Comparison of ENCODE assay signal across 8 mouse cellular contexts in the genomic region with DNA sequence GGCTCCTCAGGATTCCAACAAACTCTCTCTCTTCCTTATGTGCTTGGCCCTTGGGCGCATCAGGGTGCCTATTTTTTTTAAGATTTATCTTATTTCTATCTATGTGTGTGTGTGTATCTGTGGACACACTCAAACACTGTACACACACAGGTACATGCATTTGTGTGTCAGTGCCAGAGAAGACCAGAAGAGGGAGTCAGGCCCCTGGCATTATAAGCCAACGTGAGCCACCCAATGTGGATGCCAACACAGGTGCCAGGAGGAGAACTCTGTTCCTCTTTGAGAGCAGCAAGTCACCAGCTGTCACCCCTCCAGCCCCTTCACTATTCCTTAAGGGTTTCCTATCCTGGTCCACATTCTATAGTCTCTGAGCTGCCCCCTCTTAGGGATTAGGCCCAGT. TPM values are rescaled to one million over a fixed set of nuclear protein-coding genes. Genes with fewer than 3 reads are reported as not detected.
DNase-seq lines count a peak whose midpoint lies in the region; ATAC-seq and TF ChIP-seq lines count a peak whose summit lies in the region.

No protein-coding gene starts in this region.

- peak; percentile 63 for DNase-seq in kidney, adult 9 months
- DNase-seq in T-cell, adult 2 months (ENCODE audit: low spot score), result peak; percentile 54
- peak; percentile 39 for DNase-seq in liver, embryonic 13.5 days
- DNase-seq in spleen, adult 2 months (ENCODE audit: low read depth in 1 of 2, low spot score in 2 of 2), result peak; percentile 59 to 64
- DNase-seq in Muller cell, postnatal 12 days (ENCODE audit: inconsistent ontology term), result no peak
- no peak for DNase-seq in hindbrain, embryonic 10.5 days (ENCODE audit: low spot score)
- no peak for DNase-seq in heart, adult 11 months

- peak; percentile 67; the same call in 1 of the 2 replicates for TF ChIP-seq CTCF in spleen, adult 2 months (IDR thresholded peaks at IDR 0.05; ENCODE audit: extremely low read depth, insufficient read depth, insufficient read length, insufficient replicate concordance)

- no peaks in the 10 kb centered on the region for H3K27me3 ChIP-seq in kidney, embryonic 16.5 days (ENCODE audit: insufficient read depth, low read length)
- H3K27me3 ChIP-seq in liver, embryonic 13.5 days, result peaks cover 5% of the 10 kb centered on the region; the same call in 1 of the 2 replicates
- peaks cover 1% of the 10 kb centered on the region; the same call in 1 of the 2 replicates for H3K27me3 ChIP-seq in spleen, adult 2 months (ENCODE audit: control insufficient read depth, insufficient read depth, low read length)
- H3K27me3 ChIP-seq in hindbrain, embryonic 10.5 days (ENCODE audit: insufficient read depth, poor library complexity, severe bottlenecking), result no peaks in the 10 kb centered on the region

- H3K4me1 ChIP-seq in kidney, embryonic 16.5 days (ENCODE audit: insufficient read depth, low read length), result 0 out of 2 replicates have a peak, but pooled peaks cover 7% of the 10 kb centered on the region
- peaks cover 30% of the 10 kb centered on the region for H3K4me1 ChIP-seq in liver, embryonic 13.5 days (replicated peaks)
- no peaks in the 10 kb centered on the region for H3K4me1 ChIP-seq in spleen, adult 2 months (ENCODE audit: control insufficient read depth, insufficient read depth, insufficient read length)
- peaks cover 21% of the 10 kb centered on the region for H3K4me1 ChIP-seq in hindbrain, embryonic 10.5 days (replicated peaks)

- no peaks in the 10 kb centered on the region for H3K9me3 ChIP-seq in kidney, embryonic 16.5 days (ENCODE audit: low read length)
- H3K9me3 ChIP-seq in liver, embryonic 13.5 days (replicated peaks), result no peaks in the 10 kb centered on the region
- no peaks in the 10 kb centered on the region for H3K9me3 ChIP-seq in hindbrain, embryonic 10.5 days

- TF ChIP-seq POLR2A in spleen, adult 2 months (IDR thresholded peaks at IDR 0.05; ENCODE audit: low read depth, low read length), result no peak

- no peak overlapping the region for H3K27ac ChIP-seq in kidney, embryonic 16.5 days (ENCODE audit: low read length)
- H3K27ac ChIP-seq in liver, embryonic 13.5 days, result no peak overlapping the region
- H3K27ac ChIP-seq in spleen, adult 2 months (ENCODE audit: insufficient read depth, low read length), result no peak overlapping the region
- no peak overlapping the region for H3K27ac ChIP-seq in hindbrain, embryonic 10.5 days

- H3K4me3 ChIP-seq in kidney, embryonic 16.5 days (ENCODE audit: low read length), result no peak overlapping the region
- H3K4me3 ChIP-seq in liver, embryonic 13.5 days (replicated peaks), result no peak overlapping the region
- no peak overlapping the region for H3K4me3 ChIP-seq in spleen, adult 2 months (ENCODE audit: extremely low read depth, insufficient read depth, insufficient read length)
- no peak overlapping the region for H3K4me3 ChIP-seq in hindbrain, embryonic 10.5 days

- H3K36me3 ChIP-seq in kidney, embryonic 16.5 days (ENCODE audit: insufficient read depth, low read length), result no peaks in the 10 kb centered on the region
- H3K36me3 ChIP-seq in liver, embryonic 13.5 days, result no peaks in the 10 kb centered on the region
- no peaks in the 10 kb centered on the region for H3K36me3 ChIP-seq in spleen, adult 2 months (ENCODE audit: control insufficient read depth, insufficient read depth, low read length)
- H3K36me3 ChIP-seq in hindbrain, embryonic 10.5 days, result no peaks in the 10 kb centered on the region

- no peak overlapping the region for H3K4me2 ChIP-seq in kidney, embryonic 16.5 days (replicated peaks; ENCODE audit: low read depth, low read length)
- H3K4me2 ChIP-seq in liver, embryonic 13.5 days, result no peak overlapping the region

- WGBS in kidney, embryonic 16.5 days, result 72% methylated on average over 2 of the region's 2 CpGs
- 37% methylated on average over 2 of the region's 2 CpGs for WGBS in liver, embryonic 13.5 days (ENCODE audit: insufficient replicate concordance)
- 37% methylated on average over 2 of the region's 2 CpGs for WGBS in spleen, adult 2 months
- WGBS in hindbrain, embryonic 10.5 days, result 76% methylated on average over 2 of the region's 2 CpGs

- ATAC-seq in kidney, embryonic 16.5 days (ENCODE audit: low FRiP score, low TSS enrichment), result no peak
- ATAC-seq in liver, embryonic 13.5 days (ENCODE audit: low read depth), result peak; percentile 61

- no peak overlapping the region for H3K9ac ChIP-seq in kidney, embryonic 16.5 days (replicated peaks; ENCODE audit: low read length)
- no peak overlapping the region for H3K9ac ChIP-seq in liver, embryonic 13.5 days

RNA-seq across cellular contexts. Expression of gene Dyrk3, which starts 19.1 kb away (rescaled TPM):
- 5.9 and 6.1 TPM in 2 replicates for polyA plus RNA-seq in kidney, embryonic 16.5 days (2015; fragmentation: Nextera tagmentation; extraction: Ambion mirVana)
- 16.9 and 19.8 TPM in 2 replicates for polyA plus RNA-seq in liver, embryonic 13.5 days (2015; fragmentation: Nextera tagmentation; extraction: Ambion mirVana)
- polyA plus RNA-seq in spleen, adult 2 months (2012; rRNA removed), result 3.6 and 4.6 TPM in 2 replicates
- 11.2 and 12.1 TPM in 2 replicates for polyA plus RNA-seq in hindbrain, embryonic 10.5 days (2016; fragmentation: Nextera tagmentation; extraction: Ambion mirVana)

RNA-seq across cellular contexts. Expression of gene Mapkapk2, which starts 21.4 kb away (rescaled TPM):
- polyA plus RNA-seq in kidney, embryonic 16.5 days (2015; fragmentation: Nextera tagmentation; extraction: Ambion mirVana), result 26.5 and 43.9 TPM in 2 replicates
- 12.0 and 12.3 TPM in 2 replicates for polyA plus RNA-seq in liver, embryonic 13.5 days (2015; fragmentation: Nextera tagmentation; extraction: Ambion mirVana)
- 55.3 and 72.5 TPM in 2 replicates for polyA plus RNA-seq in spleen, adult 2 months (2012; rRNA removed)
- polyA plus RNA-seq in hindbrain, embryonic 10.5 days (2016; fragmentation: Nextera tagmentation; extraction: Ambion mirVana), result 47.0 and 51.1 TPM in 2 replicates

RNA-seq across cellular contexts. Expression of gene Eif2d, which starts 34.0 kb away (rescaled TPM):
- 70.0 and 70.5 TPM in 2 replicates for polyA plus RNA-seq in kidney, embryonic 16.5 days (2015; fragmentation: Nextera tagmentation; extraction: Ambion mirVana)
- 32.3 and 34.4 TPM in 2 replicates for polyA plus RNA-seq in liver, embryonic 13.5 days (2015; fragmentation: Nextera tagmentation; extraction: Ambion mirVana)
- 17.4 and 19.6 TPM in 2 replicates for polyA plus RNA-seq in spleen, adult 2 months (2012; rRNA removed)
- 53.9 and 60.6 TPM in 2 replicates for polyA plus RNA-seq in hindbrain, embryonic 10.5 days (2016; fragmentation: Nextera tagmentation; extraction: Ambion mirVana)

Comparison
In these comparisons a context has a peak if more than half of its experiments do, and no peak if none do; other contexts are left out.
1. DNase-seq: peak in kidney, adult 9 months (single experiment), T-cell, adult 2 months (single experiment), liver, embryonic 13.5 days (single experiment) and spleen, adult 2 months (2 of 2); none in Muller cell, postnatal 12 days (single experiment), hindbrain, embryonic 10.5 days (single experiment) and heart, adult 11 months (single experiment).